Mouse (Mus musculus) kidney, embryonic 14.5 days (tissue): Measurements from ENCODE around the gene Efna5. TPM values are rescaled to one million over a fixed set of nuclear protein-coding genes. Genes with fewer than 3 reads are reported as not detected.

Experiments used
- ATAC-seq: fragments of 200-750 bp; cut with Nextera tagmentation; 2 replicates; pipeline ENCODE4 v1.8.0; 2017; ENCODE audit warnings: moderate number of reproducible peaks, mild to moderate bottlenecking, moderate TSS enrichment, moderate library complexity; ENCODE audit not compliant: low FRiP score, low TSS enrichment
- H3K27ac ChIP-seq: fragments of 300-500 bp; sonication (generic); 2 replicates; pipeline ENCODE4 v1.5.1; 2014; ENCODE audit warnings: low read depth, mild to moderate bottlenecking, low read length, moderate library complexity, mixed read lengths
- H3K27me3 ChIP-seq: fragments of 300-500 bp; sonication (generic); 2 replicates; pipeline ENCODE4 v1.6.1; 2014; ENCODE audit warnings: mild to moderate bottlenecking, low read length; ENCODE audit not compliant: control insufficient read depth, insufficient read depth
- H3K36me3 ChIP-seq: fragments of 300-500 bp; sonication (generic); 2 replicates; pipeline ENCODE4 v1.6.1; 2014; ENCODE audit warnings: low read length, mixed read lengths; ENCODE audit not compliant: control insufficient read depth, insufficient read depth
- H3K4me1 ChIP-seq: fragments of 300-500 bp; sonication (generic); 2 replicates; pipeline ENCODE4 v1.6.1; 2014; ENCODE audit warnings: low read length, mixed read lengths; ENCODE audit not compliant: control insufficient read depth, insufficient read depth
- H3K4me2 ChIP-seq: fragments of 300-500 bp; sonication (generic); replicated peaks from 2 replicates; pipeline ENCODE4 v1.6.1; 2014; ENCODE audit warnings: low read depth, mild to moderate bottlenecking, low read length
- H3K4me3 ChIP-seq: fragments of 300-500 bp; sonication (generic); 2 replicates; pipeline ENCODE4 v1.5.1; 2014; ENCODE audit warnings: mild to moderate bottlenecking, low read length
- H3K9ac ChIP-seq: fragments of 300-500 bp; sonication (generic); 2 replicates; pipeline ENCODE4 v1.6.1; 2014; ENCODE audit warnings: low read depth, mild to moderate bottlenecking, low read length, moderate library complexity
- H3K9me3 ChIP-seq: fragments of 300-500 bp; sonication (generic); 2 replicates; pipeline ENCODE4 v1.6.1; 2016; ENCODE audit warnings: low read length; ENCODE audit not compliant: control insufficient read depth
- WGBS: fragments of 180-500 bp; shearing (Covaris S2); extraction: QIAGEN DNeasy Blood & Tissue Kit; methylation state at CpG from one replicate; pipeline ENCODE4 v1.1.7; 2014; 5-methylcytosine and 5-hydroxymethylcytosine counted together
- polyA plus RNA-seq: library from polyadenylated mRNA; unstranded; fragments of >200 nt; fragmentation: Nextera tagmentation; extraction: Ambion mirVana; gene quantifications from 2 replicates; pipeline ENCODE4 v1.2.1, GENCODE M21; 2014

Efna5 gene
- polyA plus RNA-seq, 1 experiment from 2014 or later = 36.4 TPM

- 55% methylated on average over 6 of the region's 6 CpGs for WGBS
- Histone ChIP-seq H3K9me3 (no peaks in the 10 kb centered on the region), H3K27me3 (no peaks in the 10 kb centered on the region), H3K9ac (no peak overlapping the region), H3K4me3 (no peak overlapping the region), H3K4me2 (no peak overlapping the region), H3K36me3 (no peaks in the 10 kb centered on the region), H3K27ac (no peak overlapping the region), H3K4me1 (peaks cover 2% of the 10 kb centered on the region; the same call in 1 of the 2 replicates)
- no peak for ATAC-seq
These were observed 204.7 kb downstream of the Efna5 start for GRCm38 (mm10) chr17:62676409-62676808.

DNA sequence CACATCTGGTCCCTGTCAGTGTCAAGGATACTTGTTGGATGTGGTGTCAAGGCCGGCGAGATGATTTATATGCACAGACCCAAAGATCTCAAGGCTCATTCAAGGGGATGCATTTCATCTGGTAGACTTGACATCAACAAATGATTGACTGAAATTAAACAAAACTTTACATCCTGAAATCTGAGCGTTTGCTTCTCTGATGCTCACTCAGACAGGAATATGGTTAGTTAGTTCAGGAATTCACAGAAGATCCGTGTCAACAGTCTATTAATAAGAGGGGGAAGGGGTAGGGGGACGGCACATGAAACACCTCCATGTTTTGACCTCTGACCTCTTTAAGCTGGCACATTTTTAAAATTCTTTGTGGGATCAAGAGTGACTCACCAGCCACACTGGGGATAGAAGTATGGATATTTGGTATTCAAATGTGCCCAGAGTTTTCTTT is 205.3 kb downstream of the Efna5 start:
- Histone ChIP-seq H3K27me3 (no peaks in the 10 kb centered on the region), H3K4me3 (no peak overlapping the region), H3K36me3 (no peaks in the 10 kb centered on the region), H3K4me1 (no peaks in the 10 kb centered on the region; the same call in 1 of the 2 replicates), H3K9me3 (no peaks in the 10 kb centered on the region), H3K4me2 (no peak overlapping the region), H3K27ac (no peak overlapping the region), H3K9ac (no peak overlapping the region)
- 21% methylated on average over 5 of the region's 5 CpGs for WGBS
- ATAC-seq = no peak

DNA sequence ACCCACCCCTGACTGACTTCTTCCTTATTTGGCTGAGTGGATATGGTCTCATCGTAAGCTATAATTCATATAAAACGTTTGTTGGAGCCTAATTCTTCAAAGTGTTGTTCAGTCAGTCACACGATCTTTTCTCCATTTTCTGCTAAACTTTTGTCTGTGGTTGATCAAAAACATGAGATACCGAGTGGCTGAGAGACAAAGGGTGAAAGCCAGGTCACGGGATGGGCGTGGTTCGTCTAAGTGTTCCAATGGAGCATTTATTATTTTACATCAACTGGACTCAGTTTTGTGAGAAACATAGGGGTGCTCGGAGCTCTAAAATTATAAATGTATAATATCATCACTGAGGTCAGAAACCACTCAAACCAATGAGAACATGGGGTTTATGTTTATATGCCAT is 209.0 kb downstream of the Efna5 start:
- Histone ChIP-seq H3K27ac (no peak overlapping the region), H3K9me3 (no peaks in the 10 kb centered on the region), H3K27me3 (no peaks in the 10 kb centered on the region), H3K4me3 (no peak overlapping the region), H3K4me2 (no peak overlapping the region), H3K4me1 (no peaks in the 10 kb centered on the region; the same call in 1 of the 2 replicates), H3K36me3 (no peaks in the 10 kb centered on the region), H3K9ac (no peak overlapping the region)
- 71% methylated on average over 8 of the region's 8 CpGs for WGBS
- no peak for ATAC-seq

GRCm38 (mm10) chr17:62666761-62667160 is 214.4 kb downstream of the Efna5 start:
- Histone ChIP-seq H3K4me3 (no peak overlapping the region), H3K27ac (no peak overlapping the region), H3K9ac (no peak overlapping the region), H3K4me2 (no peak overlapping the region), H3K27me3 (no peaks in the 10 kb centered on the region), H3K9me3 (no peaks in the 10 kb centered on the region), H3K4me1 (no peaks in the 10 kb centered on the region), H3K36me3 (no peaks in the 10 kb centered on the region)
- whole genome bisulfite sequencing = 82% methylated on average over 6 of the region's 6 CpGs
- ATAC-seq = no peak

- Histone ChIP-seq H3K9ac (no peak overlapping the region), H3K9me3 (no peaks in the 10 kb centered on the region), H3K4me2 (no peak overlapping the region), H3K4me1 (no peaks in the 10 kb centered on the region), H3K36me3 (no peaks in the 10 kb centered on the region), H3K27ac (no peak overlapping the region), H3K4me3 (no peak overlapping the region), H3K27me3 (no peaks in the 10 kb centered on the region)
- WGBS = 93% methylated on average over 7 of the region's 7 CpGs
- no peak for ATAC-seq
These were observed 215.3 kb downstream of the Efna5 start for GRCm38 (mm10) chr17:62665823-62666222.

DNA sequence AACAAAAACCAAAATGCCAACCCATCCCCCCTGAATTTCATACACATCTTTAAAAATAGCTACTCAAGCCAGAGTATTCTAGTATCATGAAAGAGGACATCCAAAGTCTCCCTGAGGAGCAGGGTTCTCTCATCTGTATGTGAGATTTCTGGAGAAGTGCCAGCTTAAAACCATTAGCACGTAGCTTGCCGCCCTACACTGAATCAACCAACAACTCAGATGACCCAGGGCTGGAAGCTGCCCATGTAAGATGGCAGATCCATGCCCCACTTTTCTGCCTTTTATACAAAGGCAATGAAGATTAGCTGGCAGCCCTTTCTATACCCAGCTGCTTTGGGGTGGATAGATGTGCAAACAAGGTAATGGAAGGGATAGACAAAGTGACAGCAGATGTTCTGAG is 216.4 kb downstream of the Efna5 start:
- no peaks in the 10 kb centered on the region for H3K4me1 ChIP-seq
- no peak for ATAC-seq
- no peaks in the 10 kb centered on the region for H3K9me3 ChIP-seq
- WGBS = 82% methylated on average over 2 of the region's 2 CpGs
- H3K27ac ChIP-seq = no peak overlapping the region
- no peak overlapping the region for H3K4me3 ChIP-seq
- no peak overlapping the region for H3K9ac ChIP-seq
- H3K27me3 ChIP-seq = no peaks in the 10 kb centered on the region
- H3K36me3 ChIP-seq = no peaks in the 10 kb centered on the region
- H3K4me2 ChIP-seq = no peak overlapping the region

- ATAC-seq = no peak
- Histone ChIP-seq H3K4me1 (no peaks in the 10 kb centered on the region), H3K27me3 (no peaks in the 10 kb centered on the region), H3K27ac (no peak overlapping the region), H3K9ac (no peak overlapping the region), H3K36me3 (no peaks in the 10 kb centered on the region), H3K4me3 (no peak overlapping the region), H3K4me2 (no peak overlapping the region), H3K9me3 (no peaks in the 10 kb centered on the region)
- 64% methylated on average over 7 of the region's 7 CpGs for WGBS
These were observed 219.3 kb downstream of the Efna5 start for GRCm38 (mm10) chr17:62661801-62662200.

GRCm38 (mm10) chr17:62659501-62660175 is 221.5 kb downstream of the Efna5 start:
- H3K4me2 ChIP-seq = no peak overlapping the region

GRCm38 (mm10) chr17:62657832-62658630 is 223.1 kb downstream of the Efna5 start:
- H3K9ac ChIP-seq = no peak overlapping the region
- no peaks in the 10 kb centered on the region for H3K4me1 ChIP-seq
- no peaks in the 10 kb centered on the region for H3K27me3 ChIP-seq
- no peak overlapping the region for H3K27ac ChIP-seq
- no peaks in the 10 kb centered on the region for H3K9me3 ChIP-seq
- H3K36me3 ChIP-seq = no peaks in the 10 kb centered on the region
- H3K4me3 ChIP-seq = no peak overlapping the region
- ATAC-seq = no peak
- H3K4me2 ChIP-seq = no peak overlapping the region
- 47% methylated on average over 12 of the region's 12 CpGs for WGBS

More at GRCm38 (mm10) chr17:62659501-62660175, 221.5 kb downstream of the Efna5 start:
- Histone ChIP-seq H3K27ac (no peak overlapping the region), H3K27me3 (no peaks in the 10 kb centered on the region), H3K9ac (no peak overlapping the region), H3K9me3 (no peaks in the 10 kb centered on the region), H3K4me1 (no peaks in the 10 kb centered on the region), H3K4me3 (no peak overlapping the region), H3K36me3 (no peaks in the 10 kb centered on the region)
- WGBS = 78% methylated on average over 14 of the region's 14 CpGs
- no peak for ATAC-seq
